Mouse (Mus musculus): ENCODE data around the gene Hes6. TPM values are rescaled to one million over a fixed set of nuclear protein-coding genes. Genes with fewer than 3 reads are reported as not detected.

Hes6 gene
- polyA plus RNA-seq, 1 experiment: 200 TPM

DNA sequence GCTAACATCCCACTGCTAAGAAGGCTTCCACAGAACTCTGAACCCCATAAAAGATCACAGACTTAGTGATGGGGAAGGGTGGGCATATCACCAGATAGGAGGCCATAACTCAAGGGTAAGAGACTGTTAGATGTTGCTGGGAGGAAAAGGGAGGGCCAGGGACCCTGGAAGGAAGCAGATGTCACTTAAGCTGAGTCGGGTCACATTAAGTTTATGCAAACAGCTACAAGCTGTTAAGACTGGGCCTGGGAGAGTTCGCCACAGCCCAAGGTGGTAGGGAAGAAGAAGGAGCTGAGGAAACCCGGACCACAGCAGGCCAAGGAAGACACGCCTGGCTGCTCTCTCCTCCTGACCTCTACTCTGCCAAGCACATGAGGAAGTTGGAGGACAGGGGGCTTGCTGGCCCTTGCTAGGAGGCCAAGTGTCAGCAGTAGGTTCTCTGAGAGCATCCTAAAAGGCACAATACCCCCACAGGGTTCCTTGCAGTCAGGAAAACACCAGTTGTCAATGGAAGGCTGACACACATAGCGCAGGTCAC lies 37.8 kb upstream of the Hes6 start:
- Histone ChIP-seq H3K27me3 (ENCODE audit: control insufficient read depth, insufficient read depth, low read length) (no peaks in the 10 kb centered on the region), H3K36me3 (ENCODE audit: control insufficient read depth, insufficient read depth, low read length) (no peaks in the 10 kb centered on the region), H3K4me1 (replicated peaks; ENCODE audit: control insufficient read depth, insufficient read depth, low read length) (0 out of 2 replicates have a peak, but pooled peaks cover 1% of the 10 kb centered on the region), H3K4me3 (ENCODE audit: control insufficient read depth, insufficient read depth, low read length) (no peak overlapping the region), H3K27ac (ENCODE audit: control insufficient read depth, insufficient read depth, low read length) (no peak overlapping the region)
- WGBS: 53% methylated on average over 5 of the region's 5 CpGs
- TF ChIP-seq CTCF (IDR thresholded peaks at IDR 0.05; ENCODE audit: borderline replicate concordance, control insufficient read depth, extremely low read depth, insufficient read depth, low read length, poor library complexity) (no peak), POLR2A (IDR thresholded peaks at IDR 0.05; ENCODE audit: control insufficient read depth, extremely low read depth, insufficient read depth, low read length, poor library complexity) (no peak)
- DNase-seq: no peak

DNA sequence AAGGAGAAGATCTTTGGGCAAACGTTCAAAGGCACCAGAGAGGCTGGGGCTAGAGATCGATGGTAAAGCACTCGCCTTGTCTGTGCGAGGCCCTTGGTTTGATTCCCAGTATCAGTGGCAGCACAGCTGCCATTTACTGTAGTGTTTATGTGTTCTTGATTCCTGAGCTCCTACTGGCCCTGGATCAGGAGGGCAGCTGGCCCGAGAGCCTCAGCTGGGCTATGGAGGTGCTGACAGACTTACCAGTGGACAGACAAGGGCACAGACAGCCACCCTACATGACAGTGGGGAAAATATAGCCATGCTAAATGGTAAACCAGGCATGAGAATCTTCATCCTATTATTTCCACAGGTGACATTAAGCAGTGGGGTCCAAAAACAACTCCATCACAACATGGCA lies 37.0 kb upstream of the Hes6 start:
- TF ChIP-seq POLR2A (IDR thresholded peaks at IDR 0.05; ENCODE audit: control insufficient read depth, extremely low read depth, insufficient read depth, low read length, poor library complexity): no peak
- TF ChIP-seq CTCF (IDR thresholded peaks at IDR 0.05; ENCODE audit: borderline replicate concordance, control insufficient read depth, extremely low read depth, insufficient read depth, low read length, poor library complexity): no peak
- no peaks in the 10 kb centered on the region for H3K36me3 ChIP-seq (ENCODE audit: control insufficient read depth, insufficient read depth, low read length)
- no peak overlapping the region for H3K4me3 ChIP-seq (ENCODE audit: control insufficient read depth, insufficient read depth, low read length)
- no peaks in the 10 kb centered on the region for H3K27me3 ChIP-seq (ENCODE audit: control insufficient read depth, insufficient read depth, low read length)
- H3K4me1 ChIP-seq (replicated peaks; ENCODE audit: control insufficient read depth, insufficient read depth, low read length): no peaks in the 10 kb centered on the region
- no peak overlapping the region for H3K27ac ChIP-seq (ENCODE audit: control insufficient read depth, insufficient read depth, low read length)
- no peak for DNase-seq
- 97% methylated on average over 5 of the region's 5 CpGs for WGBS

DNA sequence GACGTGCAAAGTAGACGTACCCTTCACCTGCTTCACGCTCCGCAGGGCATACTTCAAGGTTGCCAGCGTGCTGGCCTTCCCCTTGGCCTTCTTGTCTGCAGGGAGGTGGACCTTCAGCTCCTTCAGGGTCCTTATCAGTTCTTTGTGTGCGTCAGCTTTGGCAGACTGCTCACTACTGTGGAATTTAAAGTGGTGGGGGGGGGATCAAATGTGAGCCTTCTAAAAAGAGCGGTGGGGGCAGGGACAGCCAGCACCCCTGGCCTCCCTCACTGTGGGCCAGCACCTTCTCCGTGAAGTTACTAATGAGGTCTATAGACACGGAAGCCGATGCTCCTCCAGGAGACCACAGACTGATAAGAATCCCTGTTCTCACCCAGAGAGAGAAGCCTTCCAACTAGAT lies 34.9 kb upstream of the Hes6 start:
- Histone ChIP-seq H3K27ac (ENCODE audit: control insufficient read depth, insufficient read depth, low read length) (no peak overlapping the region), H3K4me3 (ENCODE audit: control insufficient read depth, insufficient read depth, low read length) (no peak overlapping the region), H3K4me1 (replicated peaks; ENCODE audit: control insufficient read depth, insufficient read depth, low read length) (no peaks in the 10 kb centered on the region), H3K27me3 (ENCODE audit: control insufficient read depth, insufficient read depth, low read length) (no peaks in the 10 kb centered on the region), H3K36me3 (ENCODE audit: control insufficient read depth, insufficient read depth, low read length) (no peaks in the 10 kb centered on the region)
- no peak for DNase-seq
- TF ChIP-seq CTCF (IDR thresholded peaks at IDR 0.05; ENCODE audit: borderline replicate concordance, control insufficient read depth, extremely low read depth, insufficient read depth, low read length, poor library complexity) (no peak), POLR2A (IDR thresholded peaks at IDR 0.05; ENCODE audit: control insufficient read depth, extremely low read depth, insufficient read depth, low read length, poor library complexity) (no peak)
- 97% methylated on average over 10 of the region's 10 CpGs for WGBS

- H3K27me3 ChIP-seq (ENCODE audit: control insufficient read depth, insufficient read depth, low read length): no peaks in the 10 kb centered on the region
- WGBS: 93% methylated on average over 4 of the region's 4 CpGs
- H3K4me1 ChIP-seq (replicated peaks; ENCODE audit: control insufficient read depth, insufficient read depth, low read length): no peaks in the 10 kb centered on the region
- no peak for DNase-seq
- H3K27ac ChIP-seq (ENCODE audit: control insufficient read depth, insufficient read depth, low read length): no peak overlapping the region
- H3K4me3 ChIP-seq (ENCODE audit: control insufficient read depth, insufficient read depth, low read length): no peak overlapping the region
- no peaks in the 10 kb centered on the region for H3K36me3 ChIP-seq (ENCODE audit: control insufficient read depth, insufficient read depth, low read length)
- TF ChIP-seq CTCF (IDR thresholded peaks at IDR 0.05; ENCODE audit: borderline replicate concordance, control insufficient read depth, extremely low read depth, insufficient read depth, low read length, poor library complexity) (no peak), POLR2A (IDR thresholded peaks at IDR 0.05; ENCODE audit: control insufficient read depth, extremely low read depth, insufficient read depth, low read length, poor library complexity) (no peak)
These were observed 32.7 kb upstream of the Hes6 start for GRCm38 (mm10) chr1:91446511-91446910.

DNA sequence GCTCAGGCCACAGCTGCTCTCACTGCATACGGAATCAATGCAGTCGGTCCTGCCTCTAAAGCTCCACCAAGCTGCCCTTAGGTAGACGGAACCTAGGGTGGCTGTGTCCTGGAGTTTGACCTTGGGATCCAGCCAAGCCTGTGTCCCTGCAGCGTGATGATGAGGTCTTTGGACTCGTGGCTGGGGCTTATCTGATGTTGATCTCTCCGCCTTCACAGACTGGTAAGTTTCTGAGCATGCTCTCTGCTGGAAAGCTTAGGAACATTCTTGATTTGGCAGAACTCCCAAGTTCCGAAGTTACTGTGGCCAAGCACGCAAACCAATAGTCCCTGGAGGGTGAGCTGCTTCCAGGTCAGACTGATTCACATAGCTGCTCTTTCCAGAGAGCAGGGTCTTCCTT lies 32.2 kb upstream of the Hes6 start:
- DNase-seq: no peak
- TF ChIP-seq CTCF (IDR thresholded peaks at IDR 0.05; ENCODE audit: borderline replicate concordance, control insufficient read depth, extremely low read depth, insufficient read depth, low read length, poor library complexity): no peak
- no peak for TF ChIP-seq POLR2A (IDR thresholded peaks at IDR 0.05; ENCODE audit: control insufficient read depth, extremely low read depth, insufficient read depth, low read length, poor library complexity)
- 89% methylated on average over 8 of the region's 8 CpGs for WGBS
- Histone ChIP-seq H3K27me3 (ENCODE audit: control insufficient read depth, insufficient read depth, low read length) (no peaks in the 10 kb centered on the region), H3K36me3 (ENCODE audit: control insufficient read depth, insufficient read depth, low read length) (no peaks in the 10 kb centered on the region), H3K4me1 (replicated peaks; ENCODE audit: control insufficient read depth, insufficient read depth, low read length) (no peaks in the 10 kb centered on the region), H3K4me3 (ENCODE audit: control insufficient read depth, insufficient read depth, low read length) (no peak overlapping the region), H3K27ac (ENCODE audit: control insufficient read depth, insufficient read depth, low read length) (no peak overlapping the region)

DNA sequence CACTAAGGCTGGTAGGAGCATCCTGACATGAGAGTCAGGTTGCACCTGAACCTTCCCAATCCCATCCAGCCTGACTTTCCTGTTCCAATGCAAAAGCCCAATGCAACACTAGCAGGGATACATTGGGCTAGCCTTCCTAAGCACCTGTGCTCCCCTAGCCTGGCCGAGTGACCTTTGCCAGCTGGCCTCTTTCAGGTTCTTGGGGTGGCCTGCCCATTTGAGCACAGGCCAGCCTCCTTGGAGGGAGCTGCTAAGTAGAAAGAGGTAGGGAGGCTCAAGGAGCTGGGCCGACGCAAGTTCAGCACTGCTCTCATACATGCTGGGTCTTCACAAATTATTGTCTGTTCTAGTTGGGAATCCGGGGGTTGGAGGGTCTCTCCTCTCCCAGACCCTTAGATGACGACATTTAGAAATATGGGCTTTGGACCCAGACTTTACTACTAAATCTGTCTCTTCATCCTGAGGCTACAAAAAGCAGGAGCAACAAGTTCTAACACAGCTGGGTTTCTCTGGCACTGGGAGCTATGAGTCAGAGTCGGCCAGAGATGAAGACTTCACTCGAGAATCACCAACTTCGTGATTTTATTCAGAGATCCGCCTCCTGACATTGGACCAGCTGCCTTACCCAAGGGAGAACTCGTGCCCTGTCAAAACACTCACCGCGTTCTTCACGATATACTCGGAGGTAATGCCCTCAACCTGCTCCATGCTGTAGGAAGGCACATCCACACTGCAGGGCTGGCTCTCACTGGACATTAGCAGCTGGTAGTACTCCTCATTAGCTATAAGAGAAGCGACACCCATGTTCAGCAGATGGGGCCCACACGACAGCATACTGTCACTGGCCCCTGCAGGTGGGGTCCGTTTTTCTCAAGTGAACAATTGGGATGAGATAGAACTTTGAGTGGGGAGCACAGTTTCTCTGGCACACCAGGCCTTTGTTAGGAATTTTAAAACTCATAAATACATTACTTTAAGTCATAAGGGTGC lies 31.3 kb upstream of the Hes6 start:
- Histone ChIP-seq H3K4me1 (replicated peaks; ENCODE audit: control insufficient read depth, insufficient read depth, low read length) (no peaks in the 10 kb centered on the region), H3K27ac (ENCODE audit: control insufficient read depth, insufficient read depth, low read length) (no peak overlapping the region), H3K4me3 (ENCODE audit: control insufficient read depth, insufficient read depth, low read length) (no peak overlapping the region), H3K27me3 (ENCODE audit: control insufficient read depth, insufficient read depth, low read length) (no peaks in the 10 kb centered on the region), H3K36me3 (ENCODE audit: control insufficient read depth, insufficient read depth, low read length) (no peaks in the 10 kb centered on the region)
- DNase-seq: no peak
- WGBS: 96% methylated on average over 17 of the region's 17 CpGs
- TF ChIP-seq POLR2A (IDR thresholded peaks at IDR 0.05; ENCODE audit: control insufficient read depth, extremely low read depth, insufficient read depth, low read length, poor library complexity) (no peak), CTCF (IDR thresholded peaks at IDR 0.05; ENCODE audit: borderline replicate concordance, control insufficient read depth, extremely low read depth, insufficient read depth, low read length, poor library complexity) (no peak)
